Mouse (Mus musculus): ENCODE results near the gene Slc25a14.

The Slc25a14 gene

DNA sequence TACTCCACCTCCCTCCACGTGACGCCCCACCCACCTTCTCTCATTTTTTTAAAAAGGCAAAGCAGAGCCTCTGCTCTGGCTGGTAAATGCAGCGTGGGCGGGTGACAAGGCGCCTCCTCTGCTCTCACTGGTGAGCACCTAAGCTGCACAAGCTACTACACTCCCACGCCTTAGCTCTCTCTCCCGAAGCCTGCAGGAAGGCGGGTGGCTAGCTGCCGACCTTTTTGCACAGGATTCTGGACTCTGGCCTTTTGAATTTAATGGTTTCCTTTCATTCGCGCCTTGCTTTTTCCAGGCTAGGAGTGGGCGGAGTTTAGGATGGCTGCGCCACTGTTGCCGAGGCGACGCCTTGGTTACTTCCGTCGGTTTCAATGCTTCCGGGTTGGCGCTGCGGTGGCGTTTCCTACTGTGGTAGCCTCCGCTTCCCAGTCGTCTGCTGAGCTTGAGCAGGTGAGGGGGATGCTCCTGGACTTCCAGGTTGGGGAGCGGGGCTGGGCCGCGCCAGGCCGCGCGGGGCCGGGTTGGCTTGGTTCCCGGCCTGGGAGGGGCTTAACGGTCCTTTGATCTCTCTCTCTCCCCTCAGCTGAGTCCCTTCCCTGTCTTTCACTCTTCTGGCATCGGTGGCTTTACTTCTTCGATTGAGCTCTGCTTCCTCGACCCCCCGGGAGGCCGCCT, at the start of gene Slc25a14:
Gene Slc25a14, plus strand, starts transcription at position 35 of the 675 bp plus-strand sequence.
- peak; percentile 24 to 50 for DNase-seq (ENCODE audit: low spot score in 2 of 2)

DNA sequence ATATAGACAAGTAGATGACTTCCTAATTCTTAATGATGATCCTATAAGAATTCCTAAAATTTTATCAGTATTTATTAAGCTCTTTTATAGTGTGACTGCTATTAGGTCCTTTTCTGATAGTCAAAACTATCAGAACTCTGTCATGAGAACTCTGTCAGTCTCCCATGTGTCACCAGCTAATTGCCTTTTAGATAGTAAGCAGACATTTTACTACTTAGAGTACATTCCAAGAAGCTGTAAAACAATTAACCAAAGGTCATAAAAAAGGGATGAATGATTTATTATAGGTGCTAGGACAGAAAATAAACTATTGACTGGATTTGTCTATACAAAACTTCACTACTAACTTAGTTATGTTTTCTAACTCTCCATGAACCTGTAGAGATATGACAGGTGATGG, 39.9 kb upstream of the Slc25a14 start:
- no peak for DNase-seq (ENCODE audit: low spot score in 2 of 2)

DNA sequence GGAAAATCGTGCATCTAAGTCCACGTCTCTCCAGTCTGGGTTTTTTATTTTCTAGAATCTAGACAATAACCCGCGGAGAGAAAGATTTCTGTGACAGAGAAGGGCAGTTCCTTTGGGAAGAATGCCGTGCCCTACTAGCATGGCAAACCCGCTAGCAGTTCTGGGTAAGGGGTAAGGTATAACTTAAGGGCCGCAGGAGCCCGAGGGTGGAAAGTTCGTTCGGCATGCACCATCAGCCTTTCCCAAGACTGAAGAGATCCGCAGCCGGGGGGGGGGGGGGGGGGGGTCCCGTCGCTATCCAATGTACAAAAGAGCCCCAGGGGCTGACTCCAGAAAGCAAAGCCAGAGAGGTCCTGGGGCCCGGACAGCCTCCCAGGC, 29.5 kb upstream of the Slc25a14 start:
- no peak for DNase-seq (ENCODE audit: low spot score in 2 of 2)

DNA sequence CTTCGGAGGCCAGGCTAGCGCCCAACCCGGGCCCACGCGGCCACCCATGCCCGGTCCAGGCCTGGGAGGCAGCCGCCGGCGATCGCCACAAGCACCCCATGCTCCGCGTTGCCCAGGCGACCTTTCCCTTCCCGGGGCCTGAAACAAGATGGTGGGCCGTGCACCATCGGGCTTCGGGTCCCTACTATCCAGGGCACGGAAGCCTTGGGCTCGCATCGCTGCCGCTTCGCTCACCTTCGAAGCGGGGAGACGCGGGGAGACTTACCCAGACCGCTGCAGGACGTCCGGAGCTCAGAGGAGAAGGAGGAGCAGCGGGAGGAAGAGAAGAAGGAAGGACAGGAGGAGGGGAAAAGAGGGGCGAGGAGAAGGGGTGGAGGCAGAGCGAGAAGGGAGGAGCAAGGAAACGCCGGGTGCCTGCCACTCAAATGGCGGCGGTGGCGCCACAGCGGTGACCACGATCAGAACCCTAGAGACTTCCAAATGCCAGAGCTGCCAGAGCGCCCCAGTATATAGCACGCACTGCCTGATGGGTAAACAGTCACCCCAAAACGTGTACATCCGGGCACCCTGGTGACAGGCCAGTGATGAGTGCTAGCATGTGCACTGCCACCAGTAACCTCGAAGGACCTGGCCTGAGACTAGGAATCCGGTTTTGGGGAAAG, 29.0 kb upstream of the Slc25a14 start, which contains the start of gene Zfp280c:
Gene Zfp280c, minus strand, starts transcription at position 406 of the 662 bp plus-strand sequence.
- DNase-seq (ENCODE audit: low spot score in 2 of 2) = peak; percentile 31 to 53

DNA sequence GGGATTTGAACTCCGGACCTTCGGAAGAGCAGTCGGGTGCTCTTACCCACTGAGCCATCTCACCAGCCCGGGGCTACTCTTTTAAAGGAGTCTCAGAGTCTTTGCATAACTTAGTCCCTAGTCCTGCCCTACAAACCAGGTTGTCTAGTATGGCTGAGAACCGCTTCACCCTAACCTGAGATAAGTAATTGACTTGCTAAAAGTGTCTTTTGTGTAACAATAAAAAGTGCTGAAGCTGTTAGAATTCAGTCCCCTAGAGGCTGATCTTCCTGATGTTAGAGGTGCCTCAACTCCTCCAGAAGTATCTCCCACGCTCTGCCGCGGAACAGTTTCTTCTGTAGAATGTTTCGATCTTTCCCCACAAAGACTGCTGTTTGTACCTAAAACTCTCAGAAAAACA, 27.2 kb upstream of the Slc25a14 start:
- DNase-seq (ENCODE audit: low spot score in 2 of 2) = no peak

DNA sequence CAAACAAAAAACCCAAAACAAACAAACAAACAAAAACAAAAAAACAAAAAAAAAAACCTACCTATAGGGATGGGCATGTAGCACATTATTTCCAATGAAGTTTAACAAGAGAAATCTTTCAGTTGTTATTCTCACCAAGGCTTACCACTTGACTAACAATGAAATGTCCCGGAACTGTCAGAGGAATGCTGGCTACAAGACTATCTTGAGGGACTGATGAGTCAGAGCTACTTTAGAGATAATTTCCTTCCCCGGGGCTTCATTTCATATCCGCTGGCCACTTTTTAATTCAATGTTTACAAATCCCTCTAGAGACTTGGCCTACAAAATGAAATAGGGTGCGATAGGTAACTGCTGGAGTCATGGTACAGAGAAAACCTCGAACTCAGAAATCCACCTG, 26.3 kb upstream of the Slc25a14 start:
- no peak for DNase-seq (ENCODE audit: low spot score in 2 of 2)

DNA sequence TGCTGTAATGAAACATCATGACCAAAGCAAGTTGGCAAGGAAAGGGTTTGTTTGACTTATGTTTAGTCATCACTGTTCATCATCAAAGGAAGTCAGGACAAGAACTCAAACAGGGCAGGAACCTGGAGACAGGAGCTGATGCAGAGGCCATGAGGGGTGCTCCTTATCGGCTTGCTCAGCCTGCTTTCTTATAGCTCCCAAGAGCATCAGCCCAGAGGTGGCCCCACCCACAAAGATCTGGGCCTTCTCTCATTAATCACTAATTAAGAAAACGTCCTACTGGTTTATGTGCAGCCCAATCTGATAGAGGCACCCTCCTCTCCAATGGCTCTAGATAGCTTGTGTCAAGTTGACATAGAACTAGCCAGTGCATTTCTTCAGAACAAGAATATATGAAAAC, 18.3 kb upstream of the Slc25a14 start:
- no peak for DNase-seq (ENCODE audit: low spot score in 2 of 2)

DNA sequence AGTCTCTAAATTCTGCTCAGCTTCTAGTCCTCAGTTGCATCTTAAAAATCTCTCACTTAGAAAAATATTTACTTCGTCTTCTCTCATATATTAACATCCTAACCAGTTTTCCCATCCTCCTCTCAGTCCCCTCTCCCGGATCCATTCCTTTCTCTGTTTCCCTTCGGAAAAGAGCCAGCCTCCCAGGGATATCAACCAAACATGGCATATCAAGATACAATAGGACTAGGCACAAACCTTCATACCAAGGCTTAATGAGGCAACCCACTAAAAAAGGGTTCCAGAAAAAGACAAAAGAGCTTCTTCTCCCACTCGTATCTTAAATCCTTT, 199 bp upstream of the Slc25a14 start:
- DNase-seq (ENCODE audit: low spot score in 2 of 2) = no peak

DNA sequence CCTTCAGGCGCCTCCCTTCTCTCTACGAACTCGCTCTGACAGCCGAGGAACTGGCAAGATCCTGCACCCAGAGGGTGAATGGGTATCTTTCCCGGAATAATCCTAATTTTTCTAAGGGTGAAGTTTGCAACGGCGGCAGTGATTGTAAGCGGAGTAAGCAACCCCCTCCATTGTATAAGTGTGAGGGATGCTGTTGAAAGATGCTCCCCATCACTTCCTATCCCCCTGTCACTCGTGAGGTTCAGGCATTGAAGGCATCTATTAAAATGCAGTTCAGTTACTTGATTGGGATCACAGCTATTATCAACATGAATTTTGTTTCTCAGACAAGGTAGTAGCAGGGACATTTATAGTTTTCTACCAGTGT, 824 bp downstream of the Slc25a14 start:
- DNase-seq (ENCODE audit: low spot score in 2 of 2) = no peak

DNA sequence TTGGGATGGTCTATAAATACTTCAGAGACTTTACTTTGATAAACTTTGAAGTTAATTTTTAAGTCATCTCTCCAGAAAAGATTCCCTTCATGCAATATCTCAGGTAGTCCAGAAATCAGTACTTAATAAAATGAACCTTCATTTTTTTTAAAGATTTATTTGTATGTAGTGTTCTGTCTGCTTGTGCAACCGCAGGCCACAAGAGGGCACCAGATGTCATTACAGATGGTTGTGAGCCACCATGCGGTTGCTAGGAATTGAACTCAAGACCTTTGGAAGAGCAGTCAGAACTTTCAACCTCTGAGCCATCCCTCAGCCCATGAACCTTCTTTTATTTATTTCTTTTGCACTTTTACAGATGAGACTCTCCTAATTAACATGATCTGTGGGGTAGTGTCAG, 13.8 kb downstream of the Slc25a14 start:
- no peak for DNase-seq (ENCODE audit: low spot score in 2 of 2)

DNA sequence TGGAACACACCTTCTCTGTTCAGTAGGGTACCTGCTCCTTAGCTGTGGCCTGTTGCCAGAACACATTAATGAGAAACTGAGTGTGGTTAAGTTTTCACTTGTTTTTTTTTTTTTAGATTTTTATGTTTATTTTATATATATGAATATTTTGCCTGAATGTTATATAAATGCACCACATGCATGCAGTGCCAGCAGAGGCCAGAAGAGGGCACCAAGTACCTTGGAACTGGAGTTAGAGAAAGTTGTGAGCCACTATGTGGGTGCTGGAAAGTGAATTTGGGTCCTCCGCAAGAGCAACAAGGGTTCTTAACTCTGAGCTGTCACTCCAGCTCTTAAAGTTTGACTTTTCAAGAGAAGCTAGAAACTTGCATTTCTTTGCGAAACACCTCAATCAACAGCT, 20.9 kb downstream of the Slc25a14 start:
- DNase-seq (ENCODE audit: low spot score in 2 of 2) = peak in 1 of 2 experiments; percentile 16

DNA sequence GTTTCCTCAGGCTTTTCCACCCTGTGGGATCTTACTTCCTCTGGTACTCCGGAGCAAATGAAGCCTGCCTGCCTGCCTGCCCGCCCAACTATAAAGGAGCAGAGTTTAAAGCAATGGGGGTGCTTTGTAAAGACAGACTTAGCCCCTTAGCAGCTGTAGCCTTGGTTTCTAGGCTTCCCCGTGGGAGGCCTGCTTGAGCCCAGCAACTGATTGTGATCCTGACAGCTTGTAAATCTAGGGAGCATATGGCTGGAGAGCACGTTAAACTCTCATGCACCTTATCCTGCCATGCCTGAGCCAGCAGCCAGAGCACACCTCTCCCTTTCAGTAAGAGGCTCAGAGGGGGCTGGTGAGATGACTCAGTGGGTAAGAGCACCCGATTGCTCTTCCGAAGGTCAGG, 43.6 kb downstream of the Slc25a14 start:
- no peak for DNase-seq (ENCODE audit: low spot score in 2 of 2)

DNA sequence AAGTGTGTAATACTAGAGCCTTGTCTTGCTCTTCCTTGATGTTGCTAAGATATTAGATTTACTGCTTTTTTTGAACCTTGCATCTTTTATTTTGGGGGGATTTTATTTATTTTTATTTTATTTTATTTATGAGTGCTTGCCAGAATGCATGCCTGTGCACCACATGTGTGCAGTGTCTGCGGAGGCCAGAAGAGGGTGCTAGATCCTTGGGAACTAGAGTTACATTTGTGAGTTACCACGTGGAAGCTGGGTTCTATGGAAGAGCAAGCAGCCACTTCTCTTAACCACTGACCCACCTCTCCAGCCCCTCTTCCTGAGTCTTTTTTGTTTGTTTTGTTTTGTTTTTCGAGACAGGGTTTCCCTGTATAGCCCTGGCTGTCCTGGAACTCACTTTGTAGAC, 46.4 kb downstream of the Slc25a14 start:
- DNase-seq (ENCODE audit: low spot score in 2 of 2) = no peak

DNA sequence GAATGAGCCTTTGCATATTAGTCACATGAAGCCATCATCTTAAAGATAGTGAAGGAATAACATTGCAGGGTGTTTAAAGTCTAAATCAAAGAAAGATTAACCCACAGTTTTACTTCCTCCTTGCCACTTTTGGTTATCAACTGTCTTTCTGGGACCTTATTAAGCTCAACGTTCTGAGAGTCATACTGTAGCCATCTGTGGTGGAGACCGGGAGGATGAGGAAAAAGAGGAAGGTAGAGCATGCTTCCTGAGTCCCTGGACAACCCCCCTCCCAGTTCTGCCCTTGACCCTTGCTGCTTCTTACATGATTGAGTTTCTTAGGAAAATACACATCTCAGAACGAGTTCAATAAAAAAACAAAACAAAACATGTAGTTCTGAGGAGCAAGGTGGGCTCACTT, 48.5 kb downstream of the Slc25a14 start:
- DNase-seq (ENCODE audit: low spot score in 2 of 2) = no peak

DNA sequence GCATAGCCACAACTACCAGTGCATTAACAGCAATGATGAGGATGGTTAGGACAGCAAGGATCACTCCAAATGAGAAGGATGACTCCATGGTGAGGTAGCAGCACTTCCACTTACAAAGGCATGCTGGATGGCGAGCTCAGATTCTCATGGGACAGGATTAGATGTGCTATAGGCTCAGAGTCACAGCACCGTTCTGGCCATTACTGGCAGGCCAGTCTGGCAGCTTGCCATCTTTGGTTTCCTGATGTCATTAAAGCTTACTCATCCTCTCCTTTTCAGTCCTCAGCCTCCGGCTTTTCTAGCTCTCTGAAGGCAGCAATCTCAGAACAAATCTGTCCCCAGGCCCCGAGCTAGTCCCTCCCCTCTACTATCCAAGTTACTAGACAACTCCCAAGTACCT, 51.0 kb downstream of the Slc25a14 start, which contains the start of gene Gpr119:
Gene Gpr119, minus strand, starts transcription at position 308 of the 400 bp plus-strand sequence.
- no peak for DNase-seq (ENCODE audit: low spot score in 2 of 2)

DNA sequence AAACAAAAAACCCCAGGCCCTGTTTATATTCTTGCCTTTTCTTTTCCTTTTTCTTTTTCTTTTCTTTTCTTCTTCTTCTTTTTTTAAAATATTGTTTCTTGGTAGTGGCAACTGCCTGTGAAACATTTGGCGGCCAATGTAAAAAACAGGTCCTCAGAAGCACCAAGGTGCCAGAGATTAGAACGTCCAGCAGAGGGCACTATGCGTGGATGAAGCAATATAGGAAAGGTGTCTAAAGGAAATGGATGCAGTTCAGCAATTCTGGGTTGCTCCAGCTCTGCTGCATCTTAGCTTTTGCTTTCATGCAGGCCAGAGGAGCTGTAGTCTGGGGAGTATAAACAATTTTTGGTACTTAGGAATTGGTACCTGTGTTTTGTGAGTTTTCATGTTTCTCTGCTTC, 60.2 kb downstream of the Slc25a14 start:
- DNase-seq (ENCODE audit: low spot score in 2 of 2) = peak in 1 of 2 experiments; percentile 26

DNA sequence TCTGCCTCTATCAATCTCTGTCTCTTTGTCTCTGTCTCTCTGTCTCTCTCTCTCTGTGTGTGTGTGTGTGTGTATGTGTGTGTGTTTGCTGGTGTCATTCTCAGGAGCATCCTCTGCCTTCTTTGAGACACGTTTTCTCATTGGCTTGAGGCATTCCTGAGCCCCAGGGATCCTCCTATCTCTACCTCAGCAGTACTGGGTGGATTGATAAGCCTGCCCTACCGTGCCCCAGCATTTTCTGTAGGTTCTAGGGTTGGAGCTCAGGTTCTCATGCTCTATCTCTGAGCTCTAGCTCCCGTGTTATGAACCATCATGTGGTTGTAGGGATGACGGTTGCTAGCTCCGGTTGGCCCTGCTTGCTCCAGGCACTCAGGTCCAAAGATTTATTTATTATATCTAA, 60.6 kb downstream of the Slc25a14 start:
- no peak for DNase-seq (ENCODE audit: low spot score in 2 of 2)

DNA sequence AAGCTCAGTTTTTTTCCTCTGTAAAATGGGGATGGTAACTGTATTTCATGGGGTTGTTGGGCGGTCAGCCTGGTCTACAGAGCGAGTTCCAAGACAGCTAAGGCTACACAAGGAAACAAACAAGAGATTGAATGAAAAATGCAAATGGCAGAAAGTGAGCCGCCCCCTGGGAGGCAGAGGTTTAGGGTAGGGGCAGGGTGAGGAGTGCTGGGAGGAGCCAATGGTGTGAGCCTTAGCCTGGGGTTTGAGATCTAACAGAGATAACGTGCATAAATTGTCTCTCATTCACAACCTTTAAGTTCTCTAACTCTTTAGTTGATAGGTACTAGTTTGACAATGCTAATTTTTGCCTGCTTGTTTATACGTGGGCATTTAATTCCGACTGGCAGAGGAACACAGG, 71.2 kb downstream of the Slc25a14 start:
- no peak for DNase-seq (ENCODE audit: low spot score in 2 of 2)

DNA sequence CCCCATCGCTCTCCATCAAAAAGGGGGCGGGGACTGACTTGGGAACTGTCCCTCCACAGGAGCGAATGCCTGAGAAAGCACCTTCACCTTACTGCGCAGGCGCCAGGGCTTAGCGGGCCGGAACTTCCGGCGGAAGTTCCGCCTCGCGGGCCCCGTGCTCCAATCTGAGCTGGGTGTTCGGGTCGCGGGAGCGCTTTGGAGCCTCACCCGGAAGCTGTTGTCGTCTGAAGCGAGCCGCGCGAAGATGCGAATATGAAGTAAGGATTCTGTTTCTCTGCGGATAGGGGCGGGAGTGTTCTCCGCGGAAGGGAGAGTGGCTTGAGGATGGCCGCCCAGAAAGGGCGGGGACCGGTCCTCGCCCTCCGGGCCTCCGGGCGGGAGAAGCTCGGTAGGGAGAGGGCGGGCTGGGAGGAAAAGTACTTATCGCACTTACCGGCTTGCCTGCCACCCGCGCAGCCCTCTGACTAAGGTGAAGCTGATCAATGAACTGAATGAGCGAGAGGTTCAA, 71.7 kb downstream of the Slc25a14 start, which contains the start of gene Rbmx2:
Gene Rbmx2, plus strand, starts transcription at position 141 of the 508 bp plus-strand sequence.
- peak; percentile 73 to 80 for DNase-seq (ENCODE audit: low spot score in 2 of 2)

DNA sequence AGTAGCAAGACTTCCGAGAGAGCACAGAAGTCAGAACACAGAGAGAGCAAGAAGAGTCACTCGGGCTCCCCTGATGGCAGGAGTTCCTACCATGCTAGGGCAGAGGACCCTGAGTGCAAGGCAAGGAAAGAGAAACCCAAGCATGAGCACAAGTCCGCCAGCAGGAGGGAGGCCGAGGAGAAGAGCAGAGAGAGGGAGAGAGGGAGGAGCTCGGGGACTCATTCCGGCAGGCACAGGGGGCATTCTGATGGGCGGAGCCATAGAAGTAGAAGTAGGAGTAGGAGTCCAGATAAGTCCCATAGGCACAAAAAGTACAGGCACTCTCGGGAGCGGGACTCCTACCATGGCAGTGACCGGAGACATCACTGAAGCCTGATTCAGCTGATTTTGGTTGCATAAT, 86.5 kb downstream of the Slc25a14 start:
- no peak for DNase-seq (ENCODE audit: low spot score in 2 of 2)

All from spleen, postnatal 14 days (tissue).